Mouse (Mus musculus) midbrain, embryonic 12.5 days (tissue): ENCODE data around the gene Wdr63. TPM values are rescaled to one million over a fixed set of nuclear protein-coding genes. Genes with fewer than 3 reads are reported as not detected.

Source experiments
- ATAC-seq: fragments of 200-750 bp; cut with Nextera tagmentation; 2 replicates; pipeline ENCODE4 v1.8.0; 2017; ENCODE audit warnings: low read depth, moderate TSS enrichment, moderate library complexity; ENCODE audit not compliant: low FRiP score
- H3K27ac ChIP-seq: fragments of 300-500 bp; sonication (generic); replicated peaks from 2 replicates; pipeline ENCODE4 v1.5.1; 2016; ENCODE audit warnings: mild to moderate bottlenecking
- H3K27me3 ChIP-seq: fragments of 300-500 bp; sonication (generic); 2 replicates; pipeline ENCODE4 v1.6.1; 2016; ENCODE audit warnings: mild to moderate bottlenecking
- H3K36me3 ChIP-seq: fragments of 300-500 bp; sonication (generic); 2 replicates; pipeline ENCODE4 v1.6.1; 2016
- H3K4me1 ChIP-seq: fragments of 300-500 bp; sonication (generic); 2 replicates; pipeline ENCODE4 v1.6.1; 2016
- H3K4me2 ChIP-seq: fragments of 300-500 bp; sonication (generic); replicated peaks from 2 replicates; pipeline ENCODE4 v1.6.1; 2016; ENCODE audit warnings: mild to moderate bottlenecking, moderate library complexity
- H3K4me3 ChIP-seq: fragments of 300-500 bp; sonication (generic); 2 replicates; pipeline ENCODE4 v1.5.1; 2016; ENCODE audit warnings: mild to moderate bottlenecking
- H3K9ac ChIP-seq: fragments of 300-500 bp; sonication (generic); replicated peaks from 2 replicates; pipeline ENCODE4 v1.6.1; 2016; ENCODE audit warnings: mild to moderate bottlenecking, moderate library complexity
- H3K9me3 ChIP-seq: fragments of 300-500 bp; sonication (generic); 2 replicates; pipeline ENCODE4 v1.6.1; 2016; ENCODE audit warnings: mild to moderate bottlenecking
- WGBS: fragments of 180-500 bp; shearing (Covaris S2); methylation state at CpG from one replicate; pipeline ENCODE4 v1.1.7; 2016; 5-methylcytosine and 5-hydroxymethylcytosine counted together
- polyA plus RNA-seq: library from polyadenylated mRNA; unstranded; fragments of >200 nt; fragmentation: Nextera tagmentation; extraction: Ambion mirVana; gene quantifications from 2 replicates; pipeline ENCODE4 v1.2.1, GENCODE M21; 2016

Gene Wdr63
- polyA plus RNA-seq, 1 experiment from 2014 or later = 0.34 TPM

DNA sequence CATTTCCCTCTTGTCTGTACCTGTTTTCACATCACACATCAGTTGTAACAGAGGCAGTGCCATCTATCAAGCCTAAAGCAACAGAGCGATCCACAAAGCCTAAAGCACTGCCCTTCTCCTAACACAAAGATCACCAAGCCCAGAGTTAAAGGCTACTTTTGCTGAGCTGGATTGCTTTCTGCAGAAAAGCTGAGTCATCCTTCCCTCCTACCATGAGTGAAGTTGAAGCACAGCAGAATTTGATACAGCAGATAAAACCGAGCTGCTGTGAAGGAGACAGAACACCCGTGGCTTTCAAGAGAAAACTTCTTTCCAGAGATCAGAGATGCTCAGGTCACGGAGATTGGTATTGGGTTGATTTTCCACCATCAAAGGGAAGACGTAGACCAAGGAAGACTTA is 38.2 kb upstream of the Wdr63 start:
- ATAC-seq = no peak
- peaks cover 32% of the 10 kb centered on the region for H3K27me3 ChIP-seq
- peaks cover 11% of the 10 kb centered on the region for H3K4me1 ChIP-seq
- no peak overlapping the region for H3K27ac ChIP-seq
- no peaks in the 10 kb centered on the region for H3K9me3 ChIP-seq
- H3K4me3 ChIP-seq = no peak overlapping the region
- H3K36me3 ChIP-seq = no peaks in the 10 kb centered on the region
- H3K9ac ChIP-seq = no peak overlapping the region
- WGBS = 78% methylated on average over 5 of the region's 5 CpGs
- H3K4me2 ChIP-seq = no peak overlapping the region

DNA sequence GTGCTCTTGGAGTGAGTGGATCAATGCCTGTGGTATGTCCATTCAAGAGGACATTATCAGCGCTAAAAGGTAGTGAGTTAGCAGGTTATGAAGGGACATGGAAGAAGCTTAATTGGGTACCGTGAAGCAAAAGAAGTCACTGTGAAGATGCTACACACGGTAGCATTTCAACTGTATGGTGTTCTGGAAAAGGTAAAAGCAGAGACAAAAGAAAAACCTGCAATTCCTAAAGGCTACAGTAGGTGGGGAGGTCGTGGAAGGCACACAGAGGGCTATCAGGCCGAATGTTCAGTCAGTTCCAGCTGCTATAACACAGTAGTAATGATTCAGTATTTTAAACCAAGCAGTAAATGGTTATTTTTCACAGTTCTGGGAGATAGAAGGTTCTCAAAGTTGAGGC is 37.6 kb upstream of the Wdr63 start:
- Histone ChIP-seq H3K36me3 (no peaks in the 10 kb centered on the region), H3K4me1 (peaks cover 9% of the 10 kb centered on the region), H3K9me3 (no peaks in the 10 kb centered on the region), H3K27me3 (peaks cover 26% of the 10 kb centered on the region), H3K4me2 (no peak overlapping the region), H3K27ac (no peak overlapping the region), H3K9ac (no peak overlapping the region), H3K4me3 (no peak overlapping the region)
- no peak for ATAC-seq
- WGBS = 58% methylated on average over 5 of the region's 5 CpGs

DNA sequence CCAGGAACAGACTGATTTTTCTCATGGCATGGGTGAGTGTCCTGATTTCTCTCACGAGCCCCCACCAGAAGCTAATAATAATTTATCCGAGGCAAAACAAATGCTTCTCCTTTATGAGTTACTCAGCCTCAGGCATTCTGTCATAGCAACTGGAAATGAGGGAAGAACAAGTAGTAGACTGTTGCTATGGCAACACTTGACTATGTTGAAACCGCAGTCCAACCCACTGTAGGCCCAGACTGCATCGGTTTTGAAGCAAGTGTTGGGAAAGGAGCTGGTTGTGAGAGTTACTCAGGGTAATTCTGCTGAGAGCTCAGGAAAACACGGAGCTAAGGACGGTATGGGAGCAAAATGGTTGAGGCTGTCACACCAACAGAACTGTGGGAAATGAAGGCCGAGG is 34.6 kb upstream of the Wdr63 start:
- Histone ChIP-seq H3K36me3 (no peaks in the 10 kb centered on the region), H3K4me1 (no peaks in the 10 kb centered on the region), H3K4me2 (no peak overlapping the region), H3K9me3 (no peaks in the 10 kb centered on the region), H3K4me3 (no peak overlapping the region), H3K27me3 (peaks cover 3% of the 10 kb centered on the region; the same call in 1 of the 2 replicates), H3K27ac (no peak overlapping the region), H3K9ac (no peak overlapping the region)
- WGBS = 83% methylated on average over 7 of the region's 7 CpGs
- no peak for ATAC-seq

DNA sequence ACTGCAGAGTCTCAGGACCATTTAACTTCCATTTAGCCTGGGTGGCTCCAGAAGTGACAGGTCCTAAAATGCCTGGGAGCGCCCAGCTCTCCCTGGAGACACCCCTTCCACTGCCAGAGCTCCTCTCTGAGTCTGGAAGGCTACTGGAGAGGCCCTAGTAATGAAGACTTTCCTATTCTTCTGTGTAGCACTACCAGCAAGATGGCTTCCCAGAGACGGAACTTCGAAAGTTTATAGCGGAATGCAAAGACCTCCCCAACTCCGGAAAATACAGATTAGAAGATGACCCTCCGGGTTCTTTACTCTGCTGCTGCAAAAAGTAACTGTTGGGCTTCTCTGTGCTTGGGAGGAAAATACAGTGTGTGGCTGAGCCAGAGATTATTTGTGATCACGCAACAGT is 32.3 kb upstream of the Wdr63 start:
- Histone ChIP-seq H3K4me3 (no peak overlapping the region), H3K36me3 (no peaks in the 10 kb centered on the region), H3K9me3 (no peaks in the 10 kb centered on the region), H3K27ac (no peak overlapping the region), H3K27me3 (no peaks in the 10 kb centered on the region), H3K4me1 (no peaks in the 10 kb centered on the region), H3K4me2 (no peak overlapping the region), H3K9ac (no peak overlapping the region)
- 94% methylated on average over 7 of the region's 7 CpGs for WGBS
- ATAC-seq = no peak

DNA sequence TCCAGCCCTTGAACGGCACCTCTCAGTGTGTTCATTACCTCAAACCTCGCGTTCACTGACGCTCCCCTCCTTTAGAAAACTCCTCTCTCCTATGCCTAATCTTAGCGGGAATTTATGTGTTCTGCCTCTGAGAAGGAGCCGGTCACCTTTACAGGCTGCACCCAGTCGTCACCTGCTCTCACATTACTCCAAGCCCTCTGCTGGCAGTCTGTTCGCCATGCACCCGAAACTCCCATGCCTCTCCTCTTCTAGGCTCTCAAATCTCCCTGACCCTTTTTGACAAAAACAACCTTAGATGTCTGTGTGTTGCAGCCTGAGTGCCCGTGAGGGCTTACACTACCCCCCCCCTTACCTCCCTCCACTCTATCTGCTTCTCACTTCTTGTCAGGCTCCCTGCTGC is 28.5 kb upstream of the Wdr63 start:
- 0 out of 2 replicates have a peak, but pooled peaks have one; percentile 16 for ATAC-seq
- H3K27me3 ChIP-seq = no peaks in the 10 kb centered on the region
- no peak overlapping the region for H3K4me3 ChIP-seq
- no peak overlapping the region for H3K9ac ChIP-seq
- H3K36me3 ChIP-seq = no peaks in the 10 kb centered on the region
- no peak overlapping the region for H3K4me2 ChIP-seq
- H3K4me1 ChIP-seq = no peaks in the 10 kb centered on the region
- WGBS = 39% methylated on average over 10 of the region's 10 CpGs
- no peak overlapping the region for H3K27ac ChIP-seq
- no peaks in the 10 kb centered on the region for H3K9me3 ChIP-seq

DNA sequence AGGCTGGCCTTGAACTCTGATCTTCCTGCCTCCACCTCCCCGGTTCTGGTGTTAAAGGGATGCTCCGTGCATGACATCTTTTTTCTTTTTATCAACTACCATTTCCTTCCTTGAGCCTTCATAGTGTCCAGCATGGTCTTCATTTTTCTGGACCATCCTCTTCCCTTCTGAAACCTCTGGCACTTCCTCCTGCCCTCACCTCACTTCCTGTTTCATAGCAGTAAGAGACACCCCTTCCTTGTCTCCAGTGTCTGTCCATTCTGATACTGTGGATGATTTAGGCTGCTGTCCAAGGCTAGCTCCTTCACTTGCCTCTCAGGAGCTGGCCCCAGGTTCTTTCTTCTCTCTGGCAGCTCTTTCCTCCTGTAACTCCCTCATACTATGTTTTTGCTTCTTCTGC is 27.5 kb upstream of the Wdr63 start:
- H3K4me3 ChIP-seq = no peak overlapping the region
- H3K4me1 ChIP-seq = no peaks in the 10 kb centered on the region
- WGBS = 89% methylated on average over 2 of the region's 2 CpGs
- H3K27ac ChIP-seq = no peak overlapping the region
- H3K9ac ChIP-seq = no peak overlapping the region
- no peaks in the 10 kb centered on the region for H3K27me3 ChIP-seq
- no peak for ATAC-seq
- no peaks in the 10 kb centered on the region for H3K9me3 ChIP-seq
- no peak overlapping the region for H3K4me2 ChIP-seq
- no peaks in the 10 kb centered on the region for H3K36me3 ChIP-seq

DNA sequence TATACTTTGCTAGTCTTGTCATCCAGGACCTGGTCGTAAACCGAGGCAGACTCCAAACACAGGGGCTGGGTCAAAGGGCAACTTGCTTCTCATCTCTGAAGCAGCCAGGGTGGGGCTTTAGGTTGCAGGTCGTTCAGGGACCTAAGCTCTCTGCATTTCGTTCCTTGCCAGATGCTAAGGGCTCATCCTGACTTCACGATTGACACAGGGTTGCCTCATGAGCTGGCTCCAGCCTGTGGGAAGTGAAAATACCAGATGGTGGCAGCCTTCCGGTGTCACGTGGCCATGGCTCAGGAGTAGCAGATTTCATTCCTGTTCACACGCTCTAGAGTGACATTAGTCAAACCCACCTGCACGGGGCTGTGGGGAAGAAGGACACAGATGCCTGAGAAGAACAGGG is 26.9 kb upstream of the Wdr63 start:
- Histone ChIP-seq H3K4me2 (no peak overlapping the region), H3K4me3 (no peak overlapping the region), H3K9ac (no peak overlapping the region), H3K36me3 (no peaks in the 10 kb centered on the region), H3K27me3 (no peaks in the 10 kb centered on the region), H3K27ac (no peak overlapping the region), H3K4me1 (no peaks in the 10 kb centered on the region), H3K9me3 (no peaks in the 10 kb centered on the region)
- WGBS = 84% methylated on average over 9 of the region's 9 CpGs
- ATAC-seq = no peak

DNA sequence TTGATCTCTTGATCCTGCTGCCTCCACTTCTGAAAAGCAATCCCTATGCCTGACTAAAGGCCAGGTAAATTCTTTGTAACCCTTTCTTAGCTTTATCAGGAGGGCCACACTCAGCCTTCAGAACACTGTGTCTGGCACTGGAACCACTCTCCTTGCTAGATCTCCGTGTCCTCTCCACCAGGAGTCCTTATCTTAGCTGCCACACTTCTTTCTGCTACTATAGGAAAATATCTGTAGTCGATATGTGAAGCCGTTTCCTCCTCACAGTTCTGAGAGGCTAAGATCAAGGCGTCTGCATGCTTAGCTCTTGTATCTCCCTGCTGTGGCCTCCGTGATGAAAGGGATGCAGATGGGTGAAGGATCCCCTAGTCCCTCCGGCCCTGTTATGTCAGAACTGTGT is 19.3 kb upstream of the Wdr63 start:
- WGBS = 73% methylated on average over 6 of the region's 6 CpGs
- Histone ChIP-seq H3K9me3 (no peaks in the 10 kb centered on the region), H3K27me3 (no peaks in the 10 kb centered on the region), H3K9ac (no peak overlapping the region), H3K36me3 (no peaks in the 10 kb centered on the region), H3K4me1 (no peaks in the 10 kb centered on the region), H3K4me3 (no peak overlapping the region), H3K4me2 (no peak overlapping the region), H3K27ac (no peak overlapping the region)
- no peak for ATAC-seq

DNA sequence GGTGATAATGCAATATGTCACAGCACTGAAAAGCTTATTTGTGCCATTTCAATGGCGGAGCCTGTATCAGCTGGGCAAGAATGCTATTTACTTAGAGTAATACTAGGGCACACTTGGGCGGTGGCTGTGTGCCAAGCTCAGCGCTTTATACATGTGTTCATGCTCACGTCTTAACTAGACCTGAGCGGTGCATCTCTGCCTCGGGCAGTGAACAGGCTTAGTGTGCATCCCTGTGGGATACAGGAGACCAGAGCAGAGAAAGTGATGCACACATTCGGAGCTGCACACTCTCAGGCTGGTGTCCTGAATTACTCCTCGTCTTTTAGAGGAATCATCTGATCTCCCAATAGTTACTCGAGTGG is 15.5 kb upstream of the Wdr63 start:
- Histone ChIP-seq H3K4me1 (peaks cover 8% of the 10 kb centered on the region; the same call in 1 of the 2 replicates), H3K27ac (no peak overlapping the region), H3K4me3 (no peak overlapping the region), H3K27me3 (peaks cover 5% of the 10 kb centered on the region), H3K4me2 (no peak overlapping the region), H3K36me3 (no peaks in the 10 kb centered on the region), H3K9ac (no peak overlapping the region), H3K9me3 (no peaks in the 10 kb centered on the region)
- no peak; the same call in 1 of the 2 replicates for ATAC-seq
- WGBS = 80% methylated on average over 9 of the region's 9 CpGs

DNA sequence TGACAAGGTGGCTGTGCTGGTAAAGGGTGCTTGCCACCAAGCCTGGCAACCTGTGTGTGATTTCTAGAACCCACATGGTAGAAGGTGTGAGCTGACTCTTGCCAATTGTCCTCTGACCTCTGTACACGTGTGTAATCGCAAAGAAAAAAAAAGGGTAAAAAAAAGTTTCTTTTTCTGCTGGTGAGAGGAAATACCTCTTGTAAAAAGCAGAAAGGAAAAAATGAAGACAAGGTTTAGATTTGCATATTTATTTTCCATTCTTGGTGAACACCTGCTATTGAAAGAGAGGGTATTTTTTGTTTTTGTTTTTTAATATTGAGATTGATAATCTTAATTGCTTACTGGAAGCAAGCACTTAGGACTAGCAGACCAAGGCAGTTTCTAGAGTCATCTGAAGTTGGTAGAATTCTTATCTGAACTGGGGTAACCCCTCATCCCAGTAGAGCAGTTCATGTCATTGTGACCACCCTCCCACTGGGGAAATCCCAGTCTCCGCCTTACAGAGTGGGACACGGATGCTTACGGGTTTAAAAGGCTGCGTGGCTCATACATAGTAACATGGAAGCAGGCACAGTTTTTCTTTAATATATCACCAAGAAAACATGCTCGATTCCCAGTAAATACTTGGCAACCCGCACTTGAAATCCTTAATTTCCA is 15.0 kb upstream of the Wdr63 start:
- Histone ChIP-seq H3K27me3 (peaks cover 10% of the 10 kb centered on the region), H3K4me2 (no peak overlapping the region), H3K4me3 (no peak overlapping the region), H3K4me1 (peaks cover 8% of the 10 kb centered on the region; the same call in 1 of the 2 replicates), H3K27ac (no peak overlapping the region), H3K36me3 (no peaks in the 10 kb centered on the region), H3K9ac (no peak overlapping the region), H3K9me3 (no peaks in the 10 kb centered on the region)
- ATAC-seq = no peak
- WGBS = 85% methylated on average over 8 of the region's 8 CpGs

DNA sequence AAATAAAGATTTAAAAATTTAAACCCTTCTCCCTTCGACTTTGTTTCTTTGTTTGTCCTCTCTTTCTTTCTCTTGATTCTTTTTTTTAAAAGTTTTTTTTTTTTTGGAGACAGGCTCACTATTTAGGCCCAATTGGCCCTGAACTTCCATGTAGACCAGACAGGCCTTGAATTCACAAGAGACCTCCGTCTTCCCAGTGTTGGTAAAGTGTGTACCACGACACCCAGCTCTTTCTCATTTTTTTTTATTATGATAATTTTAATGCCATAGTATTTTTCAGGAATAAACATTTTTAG is 14.1 kb upstream of the Wdr63 start:
- H3K27me3 ChIP-seq = peaks cover 18% of the 10 kb centered on the region
- peak overlapping the region; percentile 39 for H3K4me2 ChIP-seq
- no peak overlapping the region for H3K27ac ChIP-seq
- ATAC-seq = no peak
- H3K9me3 ChIP-seq = no peaks in the 10 kb centered on the region
- H3K4me3 ChIP-seq = no peak overlapping the region
- H3K9ac ChIP-seq = no peak overlapping the region
- peaks cover 14% of the 10 kb centered on the region; the same call in 1 of the 2 replicates for H3K4me1 ChIP-seq
- no peaks in the 10 kb centered on the region for H3K36me3 ChIP-seq
- WGBS = 42% methylated on average over 3 of the region's 3 CpGs

DNA sequence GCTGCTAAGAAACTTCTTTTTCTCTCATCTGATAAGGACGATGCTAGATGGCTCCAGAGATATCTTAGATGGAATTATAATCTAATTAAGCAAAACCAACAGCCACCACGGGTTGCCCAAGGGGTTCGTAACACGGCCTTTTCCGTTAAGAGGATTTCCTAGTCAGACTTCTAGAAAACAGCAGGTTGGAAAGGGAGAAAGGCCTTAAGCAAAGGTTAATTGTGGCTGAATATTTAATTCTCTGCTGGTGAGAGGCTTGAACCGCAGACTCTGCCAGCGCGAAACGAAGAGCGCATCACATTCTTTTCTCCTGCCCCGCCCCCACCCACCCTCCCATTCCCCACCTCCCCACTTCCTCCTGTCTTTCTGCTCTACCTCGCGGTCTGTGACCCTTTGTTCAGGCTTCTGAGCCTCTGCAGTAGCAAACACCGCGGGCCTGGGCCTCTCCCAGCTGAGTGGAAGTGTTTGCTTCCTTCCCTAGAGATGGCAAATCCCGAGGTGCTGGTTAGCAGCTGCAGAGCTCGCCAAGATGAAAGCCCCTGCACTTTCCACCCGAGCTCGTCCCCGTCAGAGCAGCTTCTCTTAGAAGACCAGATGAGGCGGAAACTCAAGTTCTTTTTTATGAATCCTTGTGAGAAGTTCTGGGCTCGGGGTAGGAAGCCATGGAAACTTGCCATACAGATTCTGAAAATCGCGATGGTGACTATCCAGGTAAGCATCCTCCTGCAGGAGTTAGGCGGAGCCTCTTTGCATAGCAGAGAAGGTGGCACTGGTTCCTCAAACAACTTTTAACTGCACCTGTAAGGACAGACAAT is 13.6 kb upstream of the Wdr63 start:
- Histone ChIP-seq H3K27me3 (peaks cover 24% of the 10 kb centered on the region), H3K4me1 (peaks cover 14% of the 10 kb centered on the region; the same call in 1 of the 2 replicates), H3K9ac (0 out of 2 replicates have a peak overlapping the region, but pooled peaks have one; percentile 8), H3K9me3 (no peaks in the 10 kb centered on the region), H3K36me3 (no peaks in the 10 kb centered on the region), H3K27ac (no peak overlapping the region), H3K4me3 (peak overlapping the region; percentile 19; the same call in 1 of the 2 replicates), H3K4me2 (peak overlapping the region; percentile 39)
- WGBS = 5% methylated on average over 25 of the region's 25 CpGs
- peak; percentile 68 for ATAC-seq
